Mouse (Mus musculus) gastrocnemius, adult 2 months (tissue): ENCODE results near the gene Dok7. TPM values are rescaled to one million over a fixed set of nuclear protein-coding genes. Genes with fewer than 3 reads are reported as not detected.
A peak's percentile ranks its signal among the peaks of the same experiment; 100 is the strongest.

Experiments used
- DNase-seq: peaks from one replicate; pipeline ENCODE4 v3.0.0; 2022
- H3K27ac ChIP-seq: fragments of 200-600 bp; 2 replicates; pipeline ENCODE4 v1.8.1; 2022; ENCODE audit warnings: mild to moderate bottlenecking
- H3K4me3 ChIP-seq: fragments of 200-600 bp; 2 replicates; pipeline ENCODE4 v1.8.1; 2022; ENCODE audit warnings: mild to moderate bottlenecking, moderate library complexity
- CTCF ChIP-seq: fragments of 200-600 bp; IDR thresholded peaks from 2 replicates; pipeline ENCODE4 v1.8.1; 2022; ENCODE audit warnings: antibody characterized with exemption, mild to moderate bottlenecking, moderate library complexity
- intact Hi-C: fragments of 180-260 bp; cut with DNase I; formaldehyde crosslinking; loops from one replicate; pipeline ENCODE4 v1.15.1; 2025
- total RNA-seq, 2 experiments: library from RNA; stranded (reverse); gene quantifications; 2 replicates each; pipeline ENCODE4 v1.2.3; 2021

Dok7 gene
- total RNA-seq, 2 experiments from 2014 or later = 21.8 to 31.9 TPM

GRCm38 (mm10) chr5:35103528-35103927 is 47.0 kb downstream of the Dok7 start:
- no peak for DNase-seq
- TF ChIP-seq CTCF = no peak
- no peak overlapping the region for H3K4me3 ChIP-seq
- intact Hi-C loops = no loop called here
- no peak overlapping the region for H3K27ac ChIP-seq

DNA sequence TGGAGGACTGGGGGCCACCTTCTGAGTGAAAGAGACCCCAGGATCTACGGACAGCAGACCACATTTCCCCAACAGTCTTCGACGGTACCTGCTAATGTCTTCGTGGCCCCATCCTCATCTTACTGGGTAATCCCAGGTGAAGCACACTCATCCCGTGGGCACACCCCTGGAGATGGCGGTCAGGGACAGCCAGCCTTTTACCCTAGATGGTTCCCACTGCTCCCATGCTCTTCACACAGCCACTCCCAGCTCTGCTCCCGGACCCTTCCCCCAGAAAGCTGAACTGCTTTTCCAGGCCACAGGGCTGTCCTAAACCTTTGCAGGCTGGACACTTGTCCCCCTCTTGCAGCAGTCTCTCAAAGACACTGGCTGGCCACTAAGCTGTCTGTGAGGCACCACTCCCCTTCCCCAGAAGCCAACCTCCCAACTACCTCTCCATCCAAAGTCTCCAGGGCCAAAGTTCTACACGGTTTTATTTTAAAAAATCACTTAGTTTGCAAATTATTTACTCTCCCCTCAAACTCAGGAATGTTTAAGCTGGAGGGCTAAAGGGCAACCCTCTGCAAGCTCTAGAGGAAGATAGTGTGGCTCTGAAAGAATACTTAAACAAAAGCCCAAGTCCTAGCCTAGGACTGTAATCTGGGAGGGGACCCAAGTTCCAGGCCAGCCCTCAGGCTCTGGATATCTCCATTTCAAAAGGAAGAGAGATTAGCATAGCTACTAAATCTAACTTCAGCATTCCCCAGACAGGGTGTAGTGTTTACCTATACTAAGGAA is 47.8 kb downstream of the Dok7 start:
- TF ChIP-seq CTCF = no peak
- intact Hi-C loops = no loop called here
- H3K27ac ChIP-seq = no peak overlapping the region; the same call in 1 of the 2 replicates
- no peak for DNase-seq
- H3K4me3 ChIP-seq = peak overlapping the region; percentile 98

DNA sequence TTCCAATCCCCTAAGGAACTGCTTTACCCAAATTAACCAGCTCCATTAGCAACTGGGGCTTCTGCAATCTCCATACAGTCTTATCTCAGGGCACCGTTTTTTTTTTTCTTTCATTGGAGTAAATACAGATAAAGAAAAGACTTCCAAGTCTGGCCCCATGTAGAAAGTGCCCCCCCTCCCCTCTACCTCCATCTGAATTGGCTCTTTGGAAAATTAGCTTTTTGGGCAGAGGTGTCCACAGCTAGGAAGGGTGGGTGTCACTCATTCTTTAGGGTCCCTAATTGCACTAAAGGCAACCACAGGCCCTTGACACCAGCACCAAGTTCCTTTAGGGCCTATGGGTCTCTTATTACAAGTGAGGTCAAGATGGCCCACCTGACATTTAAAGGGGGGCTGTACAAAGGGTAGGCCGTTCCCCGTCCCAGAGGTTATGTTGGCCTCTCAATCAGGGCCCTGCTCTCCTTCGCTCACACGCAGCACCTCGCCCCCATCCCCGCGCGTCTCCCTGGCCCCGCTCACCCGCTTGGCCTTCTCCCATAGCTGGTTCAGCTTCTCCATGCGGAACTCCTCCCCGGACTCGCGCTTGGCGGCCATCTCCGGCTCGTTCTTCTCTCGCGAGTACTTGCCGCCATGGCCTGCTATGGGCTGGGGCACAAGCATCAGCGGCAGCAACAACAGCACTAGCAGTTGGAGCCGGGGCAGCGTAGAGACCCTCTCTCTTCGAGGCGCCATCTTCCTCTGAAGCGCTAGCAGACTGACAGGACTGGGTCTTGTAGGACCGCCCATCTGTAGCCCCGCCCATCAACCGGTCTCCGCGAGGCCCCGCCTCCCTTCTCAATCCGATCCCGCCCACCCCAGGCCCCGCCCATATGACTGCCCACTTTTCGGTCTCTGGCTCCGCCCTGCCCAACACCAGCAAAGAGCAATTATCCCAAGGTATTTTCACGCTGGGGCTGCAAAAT is 48.7 kb downstream of the Dok7 start, which contains the start of gene Lrpap1:
TSS of gene Lrpap1 (minus strand) at position 807 of the 962 bp plus-strand sequence.
- Histone ChIP-seq H3K27ac (peak within 1 kb of the TSS; percentile 93), H3K4me3 (peak within 1 kb of the TSS; percentile 98)
- TF ChIP-seq CTCF = no peak
- intact Hi-C loops = no loop called here
- DNase-seq = peak; percentile 92

DNA sequence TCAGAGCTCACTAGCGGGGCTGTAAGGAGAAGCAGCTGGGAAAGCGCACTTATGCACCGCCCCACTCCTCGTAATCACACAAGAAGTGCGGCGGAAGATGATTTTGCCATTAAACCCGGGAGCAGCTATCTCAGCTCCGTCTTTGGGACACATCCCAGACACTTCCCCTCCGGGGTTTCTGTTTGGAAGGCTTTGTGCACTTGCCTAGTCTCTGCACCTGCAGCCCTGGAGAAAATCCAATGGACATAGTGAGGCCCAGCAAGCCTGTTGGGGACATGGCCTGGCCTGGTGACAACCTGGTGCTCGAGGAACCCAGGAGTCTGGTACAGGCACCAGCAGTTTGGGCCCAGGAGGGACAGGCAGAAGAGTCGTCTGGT is 49.3 kb downstream of the Dok7 start:
- peak; percentile 57 for DNase-seq
- TF ChIP-seq CTCF = no peak
- intact Hi-C loops = no loop called here
- Histone ChIP-seq H3K27ac (peak overlapping the region; percentile 93), H3K4me3 (peak overlapping the region; percentile 98)

- no peak for TF ChIP-seq CTCF
- intact Hi-C loops = no loop called here
- Histone ChIP-seq H3K27ac (no peak overlapping the region), H3K4me3 (no peak overlapping the region)
- DNase-seq = no peak
Measured at GRCm38 (mm10) chr5:35112444-35112843, 55.9 kb downstream of the Dok7 start.

GRCm38 (mm10) chr5:35116002-35116401 is 59.4 kb downstream of the Dok7 start:
- DNase-seq = no peak
- intact Hi-C loops = no loop called here
- Histone ChIP-seq H3K4me3 (no peak overlapping the region), H3K27ac (no peak overlapping the region)
- no peak for TF ChIP-seq CTCF

- Histone ChIP-seq H3K27ac (no peak overlapping the region), H3K4me3 (no peak overlapping the region)
- no peak for DNase-seq
- no peak for TF ChIP-seq CTCF
- intact Hi-C loops = no loop called here
Measured at GRCm38 (mm10) chr5:35117633-35118032, 61.1 kb downstream of the Dok7 start.

- no peak overlapping the region for H3K27ac ChIP-seq
- no peak for TF ChIP-seq CTCF
- DNase-seq = no peak
- no peak overlapping the region for H3K4me3 ChIP-seq
- intact Hi-C loops = no loop called here
Measured at GRCm38 (mm10) chr5:35118418-35118817, 61.9 kb downstream of the Dok7 start.

DNA sequence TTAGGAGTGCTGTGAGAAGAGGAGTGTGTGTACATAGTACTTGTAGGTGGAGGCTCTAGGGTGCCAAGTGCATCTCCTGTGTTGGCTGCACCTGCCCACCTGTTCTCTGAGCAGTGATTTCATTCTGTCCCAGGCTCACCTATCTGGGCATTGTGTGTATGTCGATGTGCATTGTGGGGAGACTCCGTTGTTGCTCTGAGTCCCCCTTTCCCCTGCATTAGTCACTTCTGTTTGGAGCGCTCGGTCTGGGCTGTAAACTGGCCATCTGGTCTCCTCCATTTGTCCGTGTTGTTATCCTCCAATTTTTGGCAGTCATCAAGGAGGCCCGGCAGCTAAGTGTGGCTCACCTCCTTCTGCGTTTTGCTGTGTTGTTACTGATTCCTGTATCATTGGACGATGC is 63.5 kb downstream of the Dok7 start:
- Histone ChIP-seq H3K27ac (no peak overlapping the region), H3K4me3 (no peak overlapping the region)
- no peak for TF ChIP-seq CTCF
- no peak for DNase-seq
- intact Hi-C loops = no loop called here

GRCm38 (mm10) chr5:35129208-35129607 is 72.6 kb downstream of the Dok7 start:
- Histone ChIP-seq H3K27ac (no peak overlapping the region), H3K4me3 (no peak overlapping the region)
- intact Hi-C loops = no loop called here
- TF ChIP-seq CTCF = no peak
- DNase-seq = no peak

DNA sequence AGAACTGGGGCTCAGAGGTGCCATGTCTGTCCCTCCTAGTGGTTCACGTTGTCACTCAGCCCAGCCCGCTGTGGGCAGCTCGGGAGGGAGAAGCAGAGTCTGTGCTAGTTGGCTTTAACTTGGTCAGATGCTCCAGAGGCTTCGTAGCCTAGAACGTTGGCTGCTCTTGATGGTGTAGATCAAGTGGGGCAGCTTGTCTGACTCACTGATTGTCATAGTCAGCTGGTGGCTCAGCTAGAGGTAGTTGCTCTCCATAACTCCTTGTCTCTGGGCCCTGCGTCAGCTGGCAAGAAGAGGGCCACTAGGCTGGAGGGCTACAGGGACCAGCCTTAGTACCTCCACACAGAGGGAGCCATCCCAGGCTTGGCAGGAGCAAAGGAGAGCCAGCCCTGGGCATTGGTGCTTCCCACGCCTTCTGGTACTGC is 73.2 kb downstream of the Dok7 start:
- Histone ChIP-seq H3K4me3 (no peak overlapping the region), H3K27ac (no peak overlapping the region)
- no peak for TF ChIP-seq CTCF
- no peak for DNase-seq
- intact Hi-C loops = loop anchor here (2.0 to 10.0 kb wide), 2 partner anchors 79 to 145 kb away; no protein-coding TSS in a partner anchor

DNA sequence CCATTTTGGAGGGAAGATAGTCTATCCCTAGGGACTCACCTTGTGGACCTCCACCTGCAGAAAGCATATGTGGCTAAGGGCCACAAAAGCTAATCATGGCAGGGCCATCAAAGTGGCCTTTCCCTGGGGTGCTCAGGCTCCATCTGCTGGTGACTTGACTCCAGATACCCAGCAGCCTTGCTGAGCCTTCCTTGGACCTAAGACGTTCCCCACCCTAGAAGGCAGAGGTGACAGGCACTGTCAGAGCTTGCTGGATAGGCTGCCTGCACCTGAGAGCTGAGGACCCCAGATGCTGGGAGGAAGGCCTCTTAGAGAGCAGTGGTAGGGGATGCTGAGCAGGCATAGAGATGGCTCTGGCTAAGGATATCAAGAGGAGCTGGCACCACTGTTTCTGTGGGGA is 74.7 kb downstream of the Dok7 start:
- no peak for TF ChIP-seq CTCF
- Histone ChIP-seq H3K27ac (no peak overlapping the region), H3K4me3 (no peak overlapping the region)
- intact Hi-C loops = loop anchor here (2.0 to 10.0 kb wide), 2 partner anchors 80 to 146 kb away; no protein-coding TSS in a partner anchor
- DNase-seq = no peak

- Histone ChIP-seq H3K27ac (no peak overlapping the region), H3K4me3 (no peak overlapping the region)
- peak; percentile 92 for TF ChIP-seq CTCF
- intact Hi-C loops = loop anchor here (2.0 to 10.0 kb wide), 2 partner anchors 81 to 147 kb away; no protein-coding TSS in a partner anchor
- peak; percentile 92 for DNase-seq
Measured at GRCm38 (mm10) chr5:35131773-35132172, 75.2 kb downstream of the Dok7 start.
